Mouse (Mus musculus): ENCODE measurements around the gene Sipa1l1. TPM values are rescaled to one million over a fixed set of nuclear protein-coding genes. Genes with fewer than 3 reads are reported as not detected.

Sipa1l1 gene
- polyA plus RNA-seq, 2 experiments: 2.6 to 2.7 TPM

DNA sequence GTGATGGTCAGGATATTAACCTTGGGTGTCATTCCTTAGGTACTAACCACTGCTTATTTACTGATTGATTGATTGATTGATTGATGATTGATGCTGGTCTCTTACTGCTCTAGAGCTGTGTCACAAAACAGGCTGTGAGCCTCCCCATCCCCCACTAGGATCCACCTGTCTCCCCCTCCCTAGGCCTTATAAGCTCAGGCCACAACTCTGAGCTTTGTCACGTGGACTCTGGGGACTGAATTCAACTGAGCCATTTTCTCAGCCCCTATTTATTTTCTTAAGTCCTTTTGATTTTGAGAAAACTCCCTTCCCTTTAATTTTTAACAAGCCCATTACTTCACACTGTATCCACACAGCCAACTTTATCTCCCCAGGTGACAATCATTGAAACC lies 287.3 kb downstream of the Sipa1l1 start:
- 50% methylated on average over 1 of the region's 1 CpGs for whole genome bisulfite sequencing (ENCODE audit: insufficient replicate concordance)
- no peak overlapping the region for H3K4me2 ChIP-seq (ENCODE audit: low read depth)
- H3K27ac ChIP-seq: no peak overlapping the region
- H3K36me3 ChIP-seq (replicated peaks; ENCODE audit: control insufficient read depth, insufficient read depth, low read depth): no peaks in the 10 kb centered on the region
- DNase-seq (ENCODE audit: low read depth in 3 of 3, low spot score in 3 of 3) (no peak), ATAC-seq (ENCODE audit: insufficient read depth) (peak; percentile 31; the same call in 1 of the 2 replicates)
- no peaks in the 10 kb centered on the region for H3K27me3 ChIP-seq (ENCODE audit: control insufficient read depth, insufficient read depth, low read length)
- no peak overlapping the region for H3K9ac ChIP-seq (replicated peaks)
- no peaks in the 10 kb centered on the region for H3K9me3 ChIP-seq (ENCODE audit: control insufficient read depth, low read length)
- H3K4me1 ChIP-seq (replicated peaks; ENCODE audit: control insufficient read depth in 2 of 2, insufficient read depth in 2 of 2, low read length in 1 of 2): peaks cover 0 to 8% of the 10 kb centered on the region in 2 experiments; a peak in 2 of 4 replicates
- no peak overlapping the region for H3K4me3 ChIP-seq (ENCODE audit: insufficient read depth in 1 of 2, low read depth in 2 of 2, low read length in 2 of 2)
- TF ChIP-seq EP300 (IDR thresholded peaks at IDR 0.05; ENCODE audit: low read depth) (no peak), CTCF (IDR thresholded peaks at IDR 0.05; ENCODE audit: low read depth) (no peak)

DNA sequence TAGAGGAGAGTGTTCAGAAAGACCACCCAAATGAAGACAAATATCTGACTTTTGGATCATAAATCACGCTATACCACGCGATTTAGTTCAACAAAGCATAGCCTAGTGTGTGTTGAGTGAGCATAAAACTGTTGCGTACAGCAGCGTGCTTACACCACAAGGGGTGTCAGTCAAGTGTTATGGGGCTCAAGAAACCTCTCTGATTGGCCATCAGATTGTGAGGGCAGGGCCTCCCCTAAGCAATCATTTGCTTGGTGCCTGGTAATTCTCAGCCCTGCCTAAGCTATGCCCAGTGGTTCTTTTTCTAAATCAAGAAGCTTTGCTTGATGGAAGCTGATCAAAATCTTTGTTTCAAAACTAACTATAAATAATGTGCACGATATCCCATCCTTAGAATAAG lies 288.5 kb downstream of the Sipa1l1 start:
- peaks cover 0 to 8% of the 10 kb centered on the region in 2 experiments; a peak in 2 of 4 replicates for H3K4me1 ChIP-seq (replicated peaks; ENCODE audit: control insufficient read depth in 2 of 2, insufficient read depth in 2 of 2, low read length in 1 of 2)
- no peak overlapping the region for H3K27ac ChIP-seq
- ATAC-seq (ENCODE audit: insufficient read depth) (no peak), DNase-seq (ENCODE audit: low read depth in 3 of 3, low spot score in 3 of 3) (no peak)
- TF ChIP-seq CTCF (IDR thresholded peaks at IDR 0.05; ENCODE audit: low read depth) (no peak), EP300 (IDR thresholded peaks at IDR 0.05; ENCODE audit: low read depth) (no peak)
- H3K9ac ChIP-seq (replicated peaks): no peak overlapping the region
- no peaks in the 10 kb centered on the region for H3K36me3 ChIP-seq (replicated peaks; ENCODE audit: control insufficient read depth, insufficient read depth, low read depth)
- no peaks in the 10 kb centered on the region for H3K27me3 ChIP-seq (ENCODE audit: control insufficient read depth, insufficient read depth, low read length)
- WGBS (ENCODE audit: insufficient replicate concordance): 77% methylated on average over 6 of the region's 6 CpGs
- H3K4me2 ChIP-seq (ENCODE audit: low read depth): no peak overlapping the region
- H3K9me3 ChIP-seq (ENCODE audit: control insufficient read depth, low read length): no peaks in the 10 kb centered on the region
- H3K4me3 ChIP-seq (ENCODE audit: insufficient read depth in 1 of 2, low read depth in 2 of 2, low read length in 2 of 2): no peak overlapping the region

DNA sequence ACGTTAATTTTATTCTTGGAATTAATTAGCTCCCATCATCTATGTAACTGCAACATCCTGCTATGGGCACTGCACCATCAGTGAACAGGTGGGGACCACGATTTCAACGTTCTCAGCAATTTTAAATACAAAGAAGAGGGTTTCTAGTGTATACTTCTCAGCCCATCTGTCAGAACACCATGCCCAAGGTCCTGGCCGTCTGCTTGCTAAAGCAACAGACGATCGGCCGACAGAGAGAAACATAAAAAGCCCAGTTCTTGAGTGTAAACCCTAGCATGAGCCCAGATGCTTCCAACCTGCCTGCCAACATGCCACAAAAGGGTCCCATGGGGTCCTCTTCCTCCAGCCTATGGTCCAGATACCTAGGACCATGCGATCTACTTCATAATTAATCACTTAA lies 288.9 kb downstream of the Sipa1l1 start:
- Histone ChIP-seq H3K27me3 (ENCODE audit: control insufficient read depth, insufficient read depth, low read length) (no peaks in the 10 kb centered on the region), H3K9me3 (ENCODE audit: control insufficient read depth, low read length) (no peaks in the 10 kb centered on the region), H3K9ac (replicated peaks) (no peak overlapping the region), H3K4me3 (ENCODE audit: insufficient read depth in 1 of 2, low read depth in 2 of 2, low read length in 2 of 2) (no peak overlapping the region), H3K4me2 (ENCODE audit: low read depth) (no peak overlapping the region), H3K4me1 (replicated peaks; ENCODE audit: control insufficient read depth in 2 of 2, insufficient read depth in 2 of 2, low read length in 1 of 2) (peaks cover 0 to 8% of the 10 kb centered on the region in 2 experiments; a peak in 2 of 4 replicates), H3K27ac (no peak overlapping the region), H3K36me3 (replicated peaks; ENCODE audit: control insufficient read depth, insufficient read depth, low read depth) (no peaks in the 10 kb centered on the region)
- TF ChIP-seq CTCF (IDR thresholded peaks at IDR 0.05; ENCODE audit: low read depth) (no peak), EP300 (IDR thresholded peaks at IDR 0.05; ENCODE audit: low read depth) (no peak)
- WGBS (ENCODE audit: insufficient replicate concordance): 68% methylated on average over 8 of the region's 8 CpGs
- ATAC-seq (ENCODE audit: insufficient read depth): no peak
- no peak for DNase-seq (ENCODE audit: low read depth in 3 of 3, low spot score in 3 of 3)

DNA sequence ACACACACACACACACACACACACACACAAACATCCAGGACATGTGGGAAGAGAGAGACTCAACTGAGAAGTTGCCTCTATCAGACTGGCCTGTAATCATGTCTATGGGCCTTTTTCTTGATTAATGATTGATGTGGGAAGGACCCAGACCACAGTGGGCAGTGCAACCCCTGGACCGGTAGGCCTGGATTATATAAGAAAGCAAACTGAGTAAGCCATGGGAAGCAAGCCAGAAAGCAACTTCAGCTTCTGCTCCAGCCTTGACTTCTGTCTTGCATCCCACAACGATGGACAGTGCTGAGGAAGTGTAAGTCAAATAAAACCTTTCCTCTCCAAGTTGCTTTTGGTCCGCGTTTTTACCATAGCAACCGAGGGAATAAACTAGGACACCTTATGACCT lies 298.1 kb downstream of the Sipa1l1 start:
- H3K9me3 ChIP-seq (ENCODE audit: control insufficient read depth, low read length): no peaks in the 10 kb centered on the region
- DNase-seq (ENCODE audit: low read depth in 3 of 3, low spot score in 3 of 3) (no peak), ATAC-seq (ENCODE audit: insufficient read depth) (no peak)
- TF ChIP-seq CTCF (IDR thresholded peaks at IDR 0.05; ENCODE audit: low read depth) (no peak), EP300 (IDR thresholded peaks at IDR 0.05; ENCODE audit: low read depth) (no peak)
- WGBS (ENCODE audit: insufficient replicate concordance): 74% methylated on average over 5 of the region's 5 CpGs
- no peak overlapping the region for H3K4me3 ChIP-seq (ENCODE audit: insufficient read depth in 1 of 2, low read depth in 2 of 2, low read length in 2 of 2)
- no peaks in the 10 kb centered on the region for H3K36me3 ChIP-seq (replicated peaks; ENCODE audit: control insufficient read depth, insufficient read depth, low read depth)
- no peaks in the 10 kb centered on the region for H3K27me3 ChIP-seq (ENCODE audit: control insufficient read depth, insufficient read depth, low read length)
- H3K9ac ChIP-seq (replicated peaks): no peak overlapping the region
- H3K4me2 ChIP-seq (ENCODE audit: low read depth): no peak overlapping the region
- peaks cover 0 to 5% of the 10 kb centered on the region in 2 experiments; a peak in 2 of 4 replicates for H3K4me1 ChIP-seq (replicated peaks; ENCODE audit: control insufficient read depth in 2 of 2, insufficient read depth in 2 of 2, low read length in 1 of 2)
- no peak overlapping the region for H3K27ac ChIP-seq

DNA sequence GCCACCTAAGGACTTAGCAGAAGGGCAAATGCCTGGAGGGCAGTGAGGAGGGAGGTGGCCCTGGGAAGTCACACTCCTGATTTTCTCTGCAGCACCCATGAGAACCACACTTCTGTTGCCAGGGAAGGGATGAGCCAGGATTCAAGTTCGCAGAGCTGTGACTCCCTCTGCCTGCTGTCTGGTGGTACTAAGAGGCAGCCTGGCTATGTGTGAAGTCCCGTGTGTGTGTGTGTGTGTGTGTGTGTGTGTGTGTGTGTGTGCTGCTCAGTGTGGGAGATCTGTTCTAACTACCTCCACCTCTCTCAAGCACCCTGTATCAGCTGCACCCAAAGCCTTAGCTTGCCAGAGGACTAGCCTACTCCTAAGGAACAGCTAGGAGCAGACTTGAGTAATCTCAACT lies 298.5 kb downstream of the Sipa1l1 start:
- DNase-seq (ENCODE audit: low read depth in 3 of 3, low spot score in 3 of 3) (no peak), ATAC-seq (ENCODE audit: insufficient read depth) (no peak)
- Histone ChIP-seq H3K4me3 (ENCODE audit: insufficient read depth in 1 of 2, low read depth in 2 of 2, low read length in 2 of 2) (no peak overlapping the region), H3K9me3 (ENCODE audit: control insufficient read depth, low read length) (no peaks in the 10 kb centered on the region), H3K27me3 (ENCODE audit: control insufficient read depth, insufficient read depth, low read length) (no peaks in the 10 kb centered on the region), H3K4me2 (ENCODE audit: low read depth) (no peak overlapping the region), H3K9ac (replicated peaks) (no peak overlapping the region), H3K4me1 (replicated peaks; ENCODE audit: control insufficient read depth in 2 of 2, insufficient read depth in 2 of 2, low read length in 1 of 2) (peaks cover 0 to 5% of the 10 kb centered on the region in 2 experiments; a peak in 2 of 4 replicates), H3K36me3 (replicated peaks; ENCODE audit: control insufficient read depth, insufficient read depth, low read depth) (no peaks in the 10 kb centered on the region), H3K27ac (no peak overlapping the region)
- TF ChIP-seq EP300 (IDR thresholded peaks at IDR 0.05; ENCODE audit: low read depth) (no peak), CTCF (IDR thresholded peaks at IDR 0.05; ENCODE audit: low read depth) (peak; percentile 22; the same call in 1 of the 2 replicates)
- WGBS (ENCODE audit: insufficient replicate concordance): 52% methylated on average over 2 of the region's 2 CpGs
